Mouse (Mus musculus): ENCODE measurements around the gene Rgl3.

DNA sequence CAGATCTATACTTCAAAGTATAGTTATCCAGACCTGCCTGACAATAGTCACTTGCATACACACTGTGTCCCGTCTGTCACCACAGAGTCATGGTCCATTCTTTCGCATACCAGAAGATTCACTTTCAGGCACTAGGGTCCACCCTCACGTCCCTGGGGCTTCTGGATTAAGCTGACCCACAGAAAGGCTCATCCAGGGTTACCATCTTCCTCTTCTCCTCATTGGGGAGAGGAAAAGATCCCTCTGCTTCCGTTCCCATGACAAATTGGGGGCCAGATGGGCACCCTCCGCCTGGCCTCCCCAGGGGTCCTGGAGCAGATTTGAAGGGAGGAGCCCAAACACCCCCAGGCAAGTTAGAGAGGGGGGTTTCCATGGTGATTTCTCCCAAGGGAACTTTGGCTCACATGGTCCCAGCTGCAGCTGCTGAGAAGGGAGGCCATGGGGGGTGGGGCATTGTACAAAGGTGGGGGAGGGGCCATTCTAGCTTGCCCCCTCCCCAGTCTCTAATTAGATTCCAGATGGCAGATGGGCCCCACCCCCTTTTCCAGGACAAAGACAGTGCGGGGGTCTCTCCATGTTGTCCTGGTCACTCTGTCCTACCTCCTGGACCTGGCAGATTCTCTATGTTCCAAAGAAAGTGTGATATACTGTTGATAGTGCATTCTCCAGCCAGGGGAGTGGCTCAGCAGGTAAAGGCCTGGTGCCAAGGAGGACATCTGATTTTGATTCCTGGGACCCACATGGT lies 46.2 kb upstream of the Rgl3 start:
- no peak for TF ChIP-seq CTCF (IDR thresholded peaks at IDR 0.05; ENCODE audit: control insufficient read depth, insufficient read depth, insufficient read length)
- no peak for TF ChIP-seq MAX (IDR thresholded peaks at IDR 0.05)
- no peak for TF ChIP-seq USF1 (IDR thresholded peaks at IDR 0.05; ENCODE audit: low read depth)
- TF ChIP-seq CEBPB (IDR thresholded peaks at IDR 0.05; ENCODE audit: low read depth) = no peak
- TF ChIP-seq MYOD1 (IDR thresholded peaks at IDR 0.05; ENCODE audit: control insufficient read depth, insufficient read length, low read depth) = no peak
- no peak for TF ChIP-seq MYOG (IDR thresholded peaks at IDR 0.05; ENCODE audit: control insufficient read depth, extremely low read depth, insufficient read length)
- no peak for TF ChIP-seq FOSL1 (IDR thresholded peaks at IDR 0.05; ENCODE audit: insufficient read depth, low read length, poor library complexity, severe bottlenecking)

Data from C2C12 (cell line).